Mouse (Mus musculus) lung, adult 2 months (tissue): ENCODE measurements around the gene Tmem98.

ENCODE experiments used
- CTCF ChIP-seq: fragments of 200-500 bp; IDR thresholded peaks from 2 replicates; pipeline ENCODE4 v1.5.1; 2011; ENCODE audit warnings: mild to moderate bottlenecking, low read length, control low read depth; ENCODE audit not compliant: insufficient read depth
- POLR2A ChIP-seq: fragments of 200-500 bp; IDR thresholded peaks from 2 replicates; pipeline ENCODE4 v1.6.1; 2011; ENCODE audit warnings: low read depth, mild to moderate bottlenecking, control low read depth, low read length, borderline replicate concordance; ENCODE audit errors: extremely low read depth

GRCm38 (mm10) chr11:80790413-80790812, 19.6 kb upstream of the Tmem98 start:
- TF ChIP-seq POLR2A, result no peak
- no peak for TF ChIP-seq CTCF
